Mouse (Mus musculus) erythroblast, adult 5-6 weeks (primary cell): ENCODE measurements around the gene Malrd1. TPM values are rescaled to one million over a fixed set of nuclear protein-coding genes. Genes with fewer than 3 reads are reported as not detected.

Experiments used
- ATAC-seq: replicated peaks from 2 replicates; pipeline ENCODE4 v1.8.0; 2016; ENCODE audit warnings: moderate number of reproducible peaks, mild to moderate bottlenecking, moderate TSS enrichment, inconsistent platforms; ENCODE audit not compliant: poor library complexity, low FRiP score, severe bottlenecking
- total RNA-seq, 2 experiments: library from RNA; stranded (forward) in 1 of 2; stranded (reverse) in 1 of 2; fragments of 150-400 nt in 1 of 2; fragments of 200-764, 138-1000 nt in 1 of 2; gene quantifications; 2 replicates each; pipeline versions ENCODE4 v1.2.3 to v1.2.4; 2015 to 2017; ENCODE audit warnings: low replicate concordance in 2 of 2

The Malrd1 gene
- not detected in 2 replicates for total RNA-seq (2015; ENCODE audit: low replicate concordance)
- total RNA-seq (2017; ENCODE audit: low replicate concordance) = not detected in 2 replicates

- ATAC-seq = no peak
Observed at GRCm38 (mm10) chr2:15526241-15526924, at the start of gene Malrd1. Gene Malrd1, plus strand, starts transcription at chr2:15526479.

- no peak for ATAC-seq
Observed at GRCm38 (mm10) chr2:15538643-15539042, 12.4 kb downstream of the Malrd1 start.

GRCm38 (mm10) chr2:15613327-15613948 is 87.2 kb downstream of the Malrd1 start:
- ATAC-seq = no peak

- ATAC-seq = no peak
Observed at GRCm38 (mm10) chr2:15614026-15614425, 87.7 kb downstream of the Malrd1 start.

GRCm38 (mm10) chr2:15635761-15636160 is 109.5 kb downstream of the Malrd1 start:
- no peak for ATAC-seq

GRCm38 (mm10) chr2:15643864-15644263 is 117.6 kb downstream of the Malrd1 start:
- no peak for ATAC-seq

GRCm38 (mm10) chr2:15656388-15656787 is 130.1 kb downstream of the Malrd1 start:
- no peak for ATAC-seq

GRCm38 (mm10) chr2:15702977-15703376 is 176.7 kb downstream of the Malrd1 start:
- no peak for ATAC-seq

- no peak for ATAC-seq
Observed at GRCm38 (mm10) chr2:15740945-15741344, 214.7 kb downstream of the Malrd1 start.

GRCm38 (mm10) chr2:15744979-15745688 is 218.9 kb downstream of the Malrd1 start:
- no peak for ATAC-seq

- no peak for ATAC-seq
Observed at GRCm38 (mm10) chr2:15784818-15785217, 258.5 kb downstream of the Malrd1 start.

GRCm38 (mm10) chr2:15815724-15816123 is 289.4 kb downstream of the Malrd1 start:
- no peak for ATAC-seq

GRCm38 (mm10) chr2:15869380-15869779 is 343.1 kb downstream of the Malrd1 start:
- ATAC-seq = no peak

GRCm38 (mm10) chr2:15893418-15894120 is 367.3 kb downstream of the Malrd1 start:
- no peak for ATAC-seq

GRCm38 (mm10) chr2:15925432-15925831 is 399.2 kb downstream of the Malrd1 start:
- ATAC-seq = no peak

GRCm38 (mm10) chr2:15926041-15926440 is 399.8 kb downstream of the Malrd1 start:
- ATAC-seq = no peak

- no peak for ATAC-seq
Observed at GRCm38 (mm10) chr2:15931479-15931878, 405.2 kb downstream of the Malrd1 start.

- ATAC-seq = no peak
Observed at GRCm38 (mm10) chr2:15931924-15932323, 405.6 kb downstream of the Malrd1 start.

GRCm38 (mm10) chr2:15932340-15932739 is 406.1 kb downstream of the Malrd1 start:
- no peak for ATAC-seq

GRCm38 (mm10) chr2:16002925-16003324 is 476.6 kb downstream of the Malrd1 start:
- no peak for ATAC-seq
